Mouse (Mus musculus): ENCODE results near the gene Hist1h1d.
A peak's percentile ranks its signal among the peaks of the same experiment; 100 is the strongest.
"Not testable (repeated sequence)": the region's sequence is repeated elsewhere in the genome, so short reads cannot be mapped to it uniquely, and the experiment has no call there.

The Hist1h1d gene

DNA sequence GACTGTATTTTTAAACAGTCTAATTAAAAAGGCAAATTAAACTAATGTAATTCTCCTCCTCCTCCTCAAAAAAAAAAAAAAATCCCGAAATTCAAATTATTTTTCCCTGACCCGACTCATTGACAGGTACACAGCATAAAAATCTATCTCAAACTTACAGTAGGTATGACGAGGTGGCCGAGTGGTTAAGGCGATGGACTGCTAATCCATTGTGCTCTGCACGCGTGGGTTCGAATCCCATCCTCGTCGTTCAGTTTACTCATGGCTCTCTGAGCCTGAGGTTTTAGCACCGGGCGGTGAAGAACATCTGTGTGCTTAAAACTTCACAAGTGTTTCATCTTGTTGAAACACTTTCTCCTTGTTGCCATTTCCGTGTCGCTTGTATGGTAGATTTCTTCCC lies 31.4 kb upstream of the Hist1h1d start:
- DNase-seq (ENCODE audit: low read depth, low spot score), result peak; percentile 83
- no peaks in the 10 kb centered on the region for H3K27me3 ChIP-seq (ENCODE audit: control insufficient read depth, insufficient read depth, low read length, poor library complexity, severe bottlenecking)
- H3K36me3 ChIP-seq (ENCODE audit: control insufficient read depth, insufficient read depth, low read length, poor library complexity, severe bottlenecking), result no peaks in the 10 kb centered on the region

DNA sequence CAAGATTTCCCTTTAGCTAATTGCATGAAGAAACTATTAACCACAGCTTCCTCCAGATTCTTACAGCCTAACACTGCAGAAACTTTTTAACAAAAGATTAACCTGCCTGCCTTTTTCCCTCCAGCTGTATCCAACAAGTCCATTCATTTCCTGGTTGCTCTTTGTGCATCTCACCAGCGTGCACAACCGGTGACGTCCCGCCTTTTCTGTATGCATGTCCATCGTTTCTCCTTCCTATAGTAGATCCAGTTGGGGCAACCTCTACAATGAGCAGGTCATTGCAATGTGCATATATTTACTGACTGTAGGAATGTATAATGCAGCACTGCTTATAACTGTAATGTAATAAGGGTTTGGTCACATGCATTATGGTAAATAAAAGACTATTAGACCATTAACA lies 29.1 kb upstream of the Hist1h1d start:
- no peak for DNase-seq (ENCODE audit: low read depth, low spot score)
- H3K27me3 ChIP-seq (ENCODE audit: control insufficient read depth, insufficient read depth, low read length, poor library complexity, severe bottlenecking), result no peaks in the 10 kb centered on the region
- no peaks in the 10 kb centered on the region for H3K36me3 ChIP-seq (ENCODE audit: control insufficient read depth, insufficient read depth, low read length, poor library complexity, severe bottlenecking)

DNA sequence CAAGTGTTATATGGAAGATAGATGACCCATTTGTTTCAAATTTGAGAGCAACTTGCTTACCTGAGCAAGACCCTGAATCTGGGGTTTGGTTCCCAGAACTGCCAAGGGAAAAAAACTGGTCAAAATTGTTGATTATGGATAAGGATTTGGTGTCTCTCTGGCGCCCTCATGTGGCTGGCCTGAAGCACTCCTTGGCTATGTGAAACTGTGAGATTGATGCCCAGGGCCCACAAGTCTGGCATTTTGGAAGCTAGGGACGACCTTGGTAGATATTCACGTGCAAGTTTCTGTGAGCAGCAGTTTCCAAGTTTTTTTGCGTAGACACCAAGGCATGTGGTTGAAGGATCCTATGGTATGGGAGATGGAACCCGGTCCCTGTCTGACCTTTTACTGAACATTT lies 28.4 kb upstream of the Hist1h1d start:
- H3K27me3 ChIP-seq (ENCODE audit: control insufficient read depth, insufficient read depth, low read length, poor library complexity, severe bottlenecking), result no peaks in the 10 kb centered on the region
- no peaks in the 10 kb centered on the region for H3K36me3 ChIP-seq (ENCODE audit: control insufficient read depth, insufficient read depth, low read length, poor library complexity, severe bottlenecking)
- peak; percentile 88 for DNase-seq (ENCODE audit: low read depth, low spot score)

DNA sequence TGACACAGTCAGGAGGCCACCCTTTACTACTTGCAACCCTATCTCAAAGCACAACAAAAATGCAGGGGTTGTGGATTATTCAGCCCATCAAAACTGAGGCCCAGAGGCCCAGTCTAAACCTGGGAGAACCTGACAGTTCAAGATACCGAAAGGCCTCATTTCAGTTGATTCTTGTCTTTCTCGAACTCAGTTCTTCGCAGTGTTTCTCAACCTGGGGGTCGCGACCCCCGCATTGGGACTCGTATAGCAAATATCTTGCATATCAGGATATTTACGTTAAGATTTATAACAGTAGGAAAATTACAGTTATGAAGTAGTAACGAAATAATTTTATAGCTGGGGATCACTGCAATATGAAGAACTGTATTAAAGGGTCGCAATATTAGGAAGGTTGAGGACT lies 27.2 kb upstream of the Hist1h1d start:
- H3K27me3 ChIP-seq (ENCODE audit: control insufficient read depth, insufficient read depth, low read length, poor library complexity, severe bottlenecking), result no peaks in the 10 kb centered on the region
- H3K36me3 ChIP-seq (ENCODE audit: control insufficient read depth, insufficient read depth, low read length, poor library complexity, severe bottlenecking), result no peaks in the 10 kb centered on the region
- DNase-seq (ENCODE audit: low read depth, low spot score), result no peak

DNA sequence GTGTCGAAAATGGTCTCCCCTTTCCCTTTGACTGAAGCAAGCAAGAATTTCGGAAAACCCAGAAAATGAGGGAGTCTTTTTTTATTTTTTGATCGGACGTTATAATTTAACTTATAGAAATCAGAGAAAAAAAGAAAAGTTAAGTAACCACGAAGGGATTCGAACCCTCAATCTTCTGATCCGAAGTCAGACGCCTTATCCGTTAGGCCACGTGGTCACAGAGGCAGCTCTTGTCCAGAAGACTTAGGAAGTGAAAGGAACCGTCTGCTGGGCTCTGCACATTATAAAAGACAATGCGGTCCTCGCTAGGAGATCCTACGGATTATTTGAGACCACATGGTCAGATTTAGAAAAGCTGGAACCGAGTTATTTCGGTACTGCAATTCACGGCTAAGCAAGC lies 26.8 kb upstream of the Hist1h1d start:
- Histone ChIP-seq H3K27me3 (ENCODE audit: control insufficient read depth, insufficient read depth, low read length, poor library complexity, severe bottlenecking) (no peaks in the 10 kb centered on the region), H3K36me3 (ENCODE audit: control insufficient read depth, insufficient read depth, low read length, poor library complexity, severe bottlenecking) (no peaks in the 10 kb centered on the region)
- peak; percentile 95 for DNase-seq (ENCODE audit: low read depth, low spot score)

DNA sequence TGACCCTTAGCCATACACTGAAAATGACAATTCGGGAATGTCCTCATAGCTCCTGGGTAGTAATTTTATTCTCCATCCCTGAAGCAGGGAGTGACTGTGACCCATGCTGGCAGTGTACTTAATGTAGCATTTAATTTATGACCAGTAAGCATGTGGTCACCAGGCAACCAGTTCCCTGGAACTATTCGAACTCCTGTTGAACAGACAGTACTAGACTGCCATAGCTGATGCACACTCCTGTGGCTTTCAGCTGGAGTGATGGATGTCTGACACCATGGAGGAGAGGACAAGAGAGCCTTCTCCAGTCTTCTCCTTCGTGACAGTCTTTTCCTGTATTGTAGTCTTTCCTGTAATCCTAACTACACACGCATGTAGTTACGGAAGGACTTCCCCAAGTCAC lies 24.1 kb upstream of the Hist1h1d start:
- no peak for DNase-seq (ENCODE audit: low read depth, low spot score)
- Histone ChIP-seq H3K27me3 (ENCODE audit: control insufficient read depth, insufficient read depth, low read length, poor library complexity, severe bottlenecking) (no peaks in the 10 kb centered on the region), H3K36me3 (ENCODE audit: control insufficient read depth, insufficient read depth, low read length, poor library complexity, severe bottlenecking) (no peaks in the 10 kb centered on the region)

DNA sequence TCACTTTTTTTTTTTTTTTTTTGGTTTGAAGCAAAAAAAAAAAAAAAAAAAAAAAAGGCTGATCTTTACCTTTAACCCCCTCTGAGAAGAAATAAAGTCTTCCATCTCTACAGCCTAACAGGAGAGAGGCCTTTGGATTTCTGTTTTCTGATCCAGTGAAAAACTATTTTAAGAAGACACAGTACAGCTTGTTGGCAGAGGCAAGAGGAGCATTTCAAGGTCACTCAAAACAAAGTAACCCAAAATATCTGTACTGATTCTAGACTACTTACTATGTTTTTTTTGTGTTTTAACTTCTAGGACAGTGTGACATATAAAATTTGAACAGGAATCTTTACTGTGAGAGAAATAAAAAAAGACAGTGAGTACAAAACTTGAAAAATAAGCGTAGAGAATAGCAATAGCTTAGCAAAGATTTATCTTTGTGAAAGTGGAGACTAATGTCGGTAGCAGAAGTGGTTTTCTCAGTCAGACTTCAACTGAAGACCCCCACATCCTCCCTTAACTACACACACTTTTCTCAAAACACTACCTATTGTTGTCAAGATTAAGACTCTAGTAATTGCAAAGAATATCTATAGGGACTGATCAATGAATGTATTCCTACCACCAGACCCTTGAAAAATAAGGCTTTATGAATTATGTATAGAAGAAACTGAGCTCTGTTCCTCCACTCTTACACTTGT lies 23.4 kb upstream of the Hist1h1d start:
- no peak for DNase-seq (ENCODE audit: low read depth, low spot score)
- no peaks in the 10 kb centered on the region for H3K27me3 ChIP-seq (ENCODE audit: control insufficient read depth, insufficient read depth, low read length, poor library complexity, severe bottlenecking)
- no peaks in the 10 kb centered on the region for H3K36me3 ChIP-seq (ENCODE audit: control insufficient read depth, insufficient read depth, low read length, poor library complexity, severe bottlenecking)

DNA sequence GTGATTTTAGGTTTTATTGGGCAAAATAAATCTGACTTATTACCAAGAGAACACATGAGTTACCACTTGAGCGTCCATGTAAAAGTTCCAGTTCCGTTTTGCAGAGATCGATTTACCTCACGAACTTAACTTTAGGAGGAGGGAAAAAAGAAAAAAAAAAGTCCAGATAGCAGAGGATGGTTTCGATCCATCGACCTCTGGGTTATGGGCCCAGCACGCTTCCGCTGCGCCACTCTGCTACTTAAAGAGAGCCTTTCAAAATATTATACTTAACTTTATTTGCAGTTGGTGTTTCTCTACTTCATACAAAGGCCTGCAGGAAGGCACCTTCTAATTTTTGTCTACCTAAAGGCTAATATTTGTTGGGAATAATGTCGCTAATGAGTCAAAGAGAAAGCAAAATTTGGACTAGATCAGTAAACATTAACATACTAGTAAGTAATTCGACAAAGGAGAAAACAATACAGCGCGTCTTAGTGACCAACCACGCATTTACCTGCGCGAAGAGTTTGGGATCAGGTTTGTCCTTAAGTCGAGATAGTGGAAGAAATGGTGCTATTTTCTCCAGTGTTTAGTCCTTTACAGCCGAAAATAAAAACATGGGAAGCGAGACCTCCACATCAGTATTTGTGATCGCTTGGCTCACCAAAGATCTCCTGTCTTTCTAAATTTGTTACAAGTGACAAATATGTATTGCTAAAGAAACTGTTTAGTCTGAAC lies 22.7 kb upstream of the Hist1h1d start:
- H3K27me3 ChIP-seq (ENCODE audit: control insufficient read depth, insufficient read depth, low read length, poor library complexity, severe bottlenecking), result no peaks in the 10 kb centered on the region
- H3K36me3 ChIP-seq (ENCODE audit: control insufficient read depth, insufficient read depth, low read length, poor library complexity, severe bottlenecking), result no peaks in the 10 kb centered on the region
- DNase-seq (ENCODE audit: low read depth, low spot score), result peak; percentile 84

DNA sequence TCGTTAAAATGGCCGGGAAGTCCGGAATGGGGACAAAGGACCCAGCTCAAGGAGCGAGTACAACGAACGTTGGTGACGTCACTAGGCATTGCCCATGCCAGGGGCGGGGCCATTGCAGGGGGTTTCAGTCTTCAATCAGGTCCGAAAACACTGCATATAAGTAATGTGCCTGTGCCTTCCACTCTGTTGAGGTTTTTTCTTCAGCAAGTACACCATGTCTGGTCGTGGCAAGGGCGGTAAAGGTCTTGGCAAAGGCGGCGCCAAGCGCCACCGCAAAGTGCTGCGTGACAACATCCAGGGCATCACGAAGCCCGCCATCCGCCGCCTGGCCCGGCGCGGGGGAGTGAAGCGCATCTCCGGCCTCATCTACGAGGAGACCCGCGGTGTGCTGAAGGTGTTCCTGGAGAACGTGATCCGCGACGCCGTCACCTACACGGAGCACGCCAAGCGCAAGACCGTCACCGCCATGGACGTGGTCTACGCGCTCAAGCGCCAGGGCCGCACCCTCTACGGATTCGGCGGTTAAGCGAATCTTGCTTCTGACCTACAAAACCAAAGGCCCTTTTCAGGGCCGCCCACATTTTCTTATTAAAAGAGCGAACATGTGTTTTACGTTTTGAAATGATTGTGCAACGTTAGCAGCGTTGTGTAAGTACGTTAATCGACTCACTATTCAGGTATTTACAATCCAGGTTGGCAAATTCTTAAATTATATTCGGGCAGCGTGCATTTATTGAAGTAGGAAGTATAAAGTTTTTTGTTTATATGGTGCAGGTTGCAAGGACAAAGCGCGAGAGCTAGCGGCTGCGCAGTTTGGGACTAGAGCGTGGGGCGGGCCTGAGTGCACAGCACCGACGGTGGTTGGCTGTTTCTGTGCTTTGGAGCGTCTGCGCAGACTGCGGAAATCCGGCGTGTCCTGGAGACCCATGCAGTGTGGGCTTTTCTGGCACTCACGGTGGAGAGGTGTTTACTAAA lies 21.9 kb upstream of the Hist1h1d start, which contains the start of gene Hist1h4h:
Gene Hist1h4h (plus strand): TSS at position 150 of the 975 bp plus-strand sequence.
- no peaks in the 10 kb centered on the region for H3K36me3 ChIP-seq (ENCODE audit: control insufficient read depth, insufficient read depth, low read length, poor library complexity, severe bottlenecking)
- no peaks in the 10 kb centered on the region for H3K27me3 ChIP-seq (ENCODE audit: control insufficient read depth, insufficient read depth, low read length, poor library complexity, severe bottlenecking)
- peak; percentile 97 for DNase-seq (ENCODE audit: low read depth, low spot score)

DNA sequence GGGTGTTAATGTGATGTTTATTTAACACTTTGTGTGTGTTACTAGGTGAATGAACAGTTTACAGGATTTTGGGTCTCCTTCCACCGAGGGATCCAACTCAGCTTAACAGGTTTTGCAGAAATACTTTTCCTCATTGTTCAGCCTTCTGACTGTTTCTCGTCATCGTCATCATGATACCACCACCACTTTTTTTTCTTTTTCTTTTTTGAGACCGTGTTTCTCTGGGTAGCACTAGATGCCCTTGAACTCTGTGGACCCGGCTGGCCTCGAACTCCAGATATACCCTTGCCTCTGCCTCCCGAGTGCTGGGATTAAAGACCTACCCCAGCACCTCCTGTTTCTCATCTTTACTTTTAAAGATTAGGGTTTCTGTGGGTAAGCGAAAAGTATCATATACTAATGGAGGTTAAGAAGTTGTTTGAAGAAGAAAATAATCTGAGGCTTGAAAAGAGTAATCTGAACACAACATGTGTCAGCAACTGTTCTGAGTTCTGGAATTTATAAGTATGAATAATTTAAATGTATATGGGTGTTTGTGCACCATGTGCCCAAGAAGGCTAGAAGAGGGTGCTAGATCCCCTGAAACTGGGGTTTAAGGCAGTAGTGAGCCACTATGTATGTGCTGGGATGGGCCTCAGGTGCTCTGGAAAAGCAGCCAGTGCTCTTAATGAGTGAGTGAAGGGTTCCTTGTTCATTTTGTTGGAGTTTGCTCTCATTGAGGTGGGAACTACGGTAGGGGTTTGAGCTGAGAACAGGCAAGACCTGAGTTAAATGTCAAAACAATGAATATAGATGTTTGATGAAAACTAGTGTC lies 20.6 kb upstream of the Hist1h1d start:
- DNase-seq (ENCODE audit: low read depth, low spot score), result no peak
- no peaks in the 10 kb centered on the region for H3K27me3 ChIP-seq (ENCODE audit: control insufficient read depth, insufficient read depth, low read length, poor library complexity, severe bottlenecking)
- no peaks in the 10 kb centered on the region for H3K36me3 ChIP-seq (ENCODE audit: control insufficient read depth, insufficient read depth, low read length, poor library complexity, severe bottlenecking)

DNA sequence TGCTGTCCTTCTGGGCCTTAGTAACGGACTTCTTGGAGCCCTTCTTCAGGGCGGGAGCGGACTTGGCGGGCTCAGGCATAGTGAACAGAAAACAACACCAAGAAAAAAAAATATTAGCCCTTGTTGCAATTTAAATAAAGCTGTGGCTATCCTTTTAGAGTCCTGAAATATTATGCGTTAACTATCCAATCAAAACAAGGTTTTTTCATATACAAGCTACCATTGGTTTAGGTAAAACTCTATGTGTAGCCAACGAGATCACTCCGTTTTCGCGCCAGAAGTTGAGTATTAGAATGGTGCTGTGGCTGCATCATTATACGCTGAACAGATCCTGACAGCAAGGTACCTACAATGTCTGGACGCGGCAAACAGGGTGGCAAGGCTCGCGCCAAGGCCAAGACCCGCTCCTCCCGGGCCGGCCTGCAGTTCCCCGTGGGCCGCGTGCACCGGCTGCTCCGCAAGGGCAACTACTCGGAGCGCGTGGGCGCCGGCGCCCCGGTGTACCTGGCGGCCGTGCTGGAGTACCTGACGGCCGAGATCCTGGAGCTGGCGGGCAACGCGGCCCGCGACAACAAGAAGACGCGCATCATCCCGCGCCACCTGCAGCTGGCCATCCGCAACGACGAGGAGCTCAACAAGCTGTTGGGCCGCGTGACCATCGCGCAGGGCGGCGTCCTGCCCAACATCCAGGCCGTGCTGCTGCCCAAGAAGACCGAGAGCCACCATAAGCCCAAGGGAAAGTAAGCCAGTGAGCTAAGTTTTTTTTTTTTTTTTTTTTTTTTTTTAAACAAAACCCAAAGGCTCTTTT lies 19.3 kb upstream of the Hist1h1d start, which contains the start of gene Hist1h2af:
Gene Hist1h2af (plus strand): TSS at position 347 of the 808 bp plus-strand sequence.
- not testable (repeated sequence) for H3K27me3 ChIP-seq (ENCODE audit: control insufficient read depth, insufficient read depth, low read length, poor library complexity, severe bottlenecking); H3K36me3 ChIP-seq (ENCODE audit: control insufficient read depth, insufficient read depth, low read length, poor library complexity, severe bottlenecking)
- peak; percentile 83 for DNase-seq (ENCODE audit: low read depth, low spot score)

DNA sequence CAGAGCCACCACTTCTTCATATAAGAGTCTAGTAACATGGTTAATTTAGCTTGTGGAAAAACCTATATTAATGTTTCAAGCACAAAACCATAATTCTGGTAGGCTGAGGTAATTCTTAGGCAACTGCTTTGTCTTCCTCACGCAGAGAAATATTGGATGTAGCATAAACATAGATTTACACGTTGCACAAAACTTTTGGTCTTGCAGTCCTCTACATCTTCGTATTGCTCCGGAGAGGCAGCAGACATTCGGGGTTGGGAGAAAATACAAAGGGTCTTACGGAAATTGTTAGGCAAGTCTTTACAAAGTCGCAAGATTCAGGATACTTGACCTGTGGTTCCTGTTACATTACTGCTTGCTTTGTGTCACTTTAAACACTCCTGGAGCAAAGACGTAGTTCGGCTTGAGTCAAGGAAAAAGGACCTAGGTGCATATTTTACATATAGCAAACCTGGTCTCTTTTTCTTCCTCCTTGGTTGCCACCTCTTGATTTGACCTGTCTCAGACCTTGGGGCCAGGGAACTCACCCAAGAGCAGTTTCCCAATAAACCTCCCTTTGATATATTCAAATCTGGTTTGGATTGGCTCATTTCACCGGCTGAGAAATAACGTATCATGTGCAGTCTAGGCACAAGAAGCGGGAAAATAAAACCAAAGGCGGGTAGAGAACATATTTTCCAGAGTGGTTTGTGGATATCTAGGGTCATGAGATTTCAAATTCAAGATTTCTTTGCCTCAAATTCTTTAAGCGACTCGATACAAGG lies 18.5 kb upstream of the Hist1h1d start:
- DNase-seq (ENCODE audit: low read depth, low spot score), result no peak
- Histone ChIP-seq H3K27me3 (ENCODE audit: control insufficient read depth, insufficient read depth, low read length, poor library complexity, severe bottlenecking) (no peaks in the 10 kb centered on the region), H3K36me3 (ENCODE audit: control insufficient read depth, insufficient read depth, low read length, poor library complexity, severe bottlenecking) (no peaks in the 10 kb centered on the region)

Measured in splenic B cell, adult 2 months (primary cell).